Mouse (Mus musculus) yolk sac, embryonic 10.5 days (tissue): Measurements from ENCODE around the gene Spindoc.

Experiments used
- DNase-seq: peaks from one replicate; pipeline ENCODE4 v3.0.0-alpha.2; 2017; ENCODE audit warnings: low spot score

The Spindoc gene

DNA sequence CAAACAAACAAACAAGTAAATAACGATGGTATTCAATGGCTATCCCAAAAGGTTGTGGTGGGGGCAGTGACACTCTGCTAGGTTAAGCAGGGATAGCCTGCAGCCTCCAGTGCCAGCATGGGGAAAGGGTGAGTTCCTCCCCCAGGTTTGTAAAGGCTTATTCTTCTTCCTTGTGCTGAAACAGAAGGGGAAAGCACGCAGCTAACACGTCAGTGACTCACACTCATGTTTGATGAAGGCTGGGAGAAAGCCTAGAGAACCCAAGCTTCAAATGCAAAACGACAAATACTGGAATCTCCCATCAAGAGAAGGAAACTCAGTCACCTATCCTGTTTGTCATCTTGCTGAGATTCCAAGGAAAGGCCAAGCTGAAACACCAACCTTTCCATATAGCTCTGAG, 47.1 kb downstream of the Spindoc start:
- no peak for DNase-seq

- no peak for DNase-seq
These were observed 48.7 kb downstream of the Spindoc start for GRCm38 (mm10) chr19:7334049-7334448.

DNA sequence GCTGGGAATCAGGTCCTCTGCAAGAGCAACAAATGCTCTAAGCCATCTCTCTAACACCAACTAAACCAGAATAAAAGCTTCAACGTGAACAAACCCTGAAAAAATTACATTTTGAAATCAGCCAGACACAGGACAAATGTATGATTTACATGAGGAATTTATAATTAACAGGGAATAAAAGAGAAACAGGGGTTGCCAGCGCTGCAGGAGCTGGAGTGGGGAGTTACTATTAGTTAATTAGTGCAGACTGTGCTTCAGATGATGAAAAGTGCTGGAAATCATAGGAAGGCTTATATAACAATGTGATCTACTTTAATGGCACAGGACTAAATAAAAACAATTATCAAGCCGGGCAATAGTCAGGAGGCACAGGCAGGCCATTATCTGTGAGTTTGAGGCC, 61.4 kb downstream of the Spindoc start:
- DNase-seq, result no peak

DNA sequence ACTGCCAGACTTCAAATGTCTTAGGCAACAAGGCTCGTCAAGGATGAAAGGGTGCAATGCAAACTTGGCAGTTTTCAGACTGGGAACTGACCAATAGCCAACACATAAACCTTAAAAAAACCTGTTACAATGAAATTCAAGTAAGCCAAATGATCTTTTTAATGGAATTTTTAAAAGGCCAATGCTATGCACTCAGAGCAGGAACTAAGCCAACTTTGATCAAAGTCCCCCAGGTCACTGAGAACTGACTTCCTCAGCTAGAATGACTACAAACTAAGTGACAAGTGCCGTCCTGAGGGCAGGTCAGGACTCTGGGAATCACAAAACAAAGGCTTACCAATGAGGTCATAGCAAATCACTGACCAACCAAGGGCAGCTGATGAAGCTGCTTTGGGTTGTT, 62.6 kb downstream of the Spindoc start:
- no peak for DNase-seq

DNA sequence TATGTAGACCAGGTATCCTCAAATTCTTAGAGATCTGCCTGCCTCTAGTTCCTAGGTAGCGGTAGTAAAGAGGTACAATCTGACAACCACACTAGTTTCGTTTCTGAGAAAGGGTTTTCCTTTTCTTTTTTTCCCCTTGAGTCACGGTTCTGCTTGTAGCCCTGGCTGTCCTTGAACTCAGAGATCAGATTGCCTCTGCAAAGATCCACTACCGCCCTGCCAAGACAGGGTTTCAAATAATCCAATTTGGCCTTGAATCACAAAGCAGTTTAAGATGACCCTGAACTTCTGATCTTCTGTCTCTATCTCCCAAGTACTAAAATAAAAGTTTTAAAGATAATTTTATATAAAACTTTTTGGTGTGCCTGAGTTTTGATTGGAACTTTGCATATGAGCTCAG, 65.1 kb downstream of the Spindoc start:
- no peak for DNase-seq

- DNase-seq, result no peak
These were observed 66.0 kb downstream of the Spindoc start for GRCm38 (mm10) chr19:7316822-7317221.

DNA sequence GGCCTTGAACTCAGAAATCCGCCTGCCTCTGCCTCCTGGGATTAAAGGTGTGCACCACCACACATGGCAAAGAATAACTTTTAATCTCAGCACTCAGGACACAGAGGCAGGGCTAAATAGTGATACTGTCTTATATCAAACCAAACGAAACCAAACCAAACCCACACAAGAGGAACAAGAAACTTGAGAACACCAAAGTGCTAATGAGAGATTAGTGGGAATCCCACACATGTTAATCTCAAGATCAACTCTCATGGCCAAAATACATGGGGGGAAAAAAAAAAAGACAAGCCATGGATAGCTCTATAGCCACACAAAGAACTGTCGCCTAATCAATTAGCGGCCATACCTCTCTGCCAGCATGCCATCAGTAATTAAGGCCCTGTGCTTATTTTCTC, 67.2 kb downstream of the Spindoc start:
- DNase-seq, result no peak

DNA sequence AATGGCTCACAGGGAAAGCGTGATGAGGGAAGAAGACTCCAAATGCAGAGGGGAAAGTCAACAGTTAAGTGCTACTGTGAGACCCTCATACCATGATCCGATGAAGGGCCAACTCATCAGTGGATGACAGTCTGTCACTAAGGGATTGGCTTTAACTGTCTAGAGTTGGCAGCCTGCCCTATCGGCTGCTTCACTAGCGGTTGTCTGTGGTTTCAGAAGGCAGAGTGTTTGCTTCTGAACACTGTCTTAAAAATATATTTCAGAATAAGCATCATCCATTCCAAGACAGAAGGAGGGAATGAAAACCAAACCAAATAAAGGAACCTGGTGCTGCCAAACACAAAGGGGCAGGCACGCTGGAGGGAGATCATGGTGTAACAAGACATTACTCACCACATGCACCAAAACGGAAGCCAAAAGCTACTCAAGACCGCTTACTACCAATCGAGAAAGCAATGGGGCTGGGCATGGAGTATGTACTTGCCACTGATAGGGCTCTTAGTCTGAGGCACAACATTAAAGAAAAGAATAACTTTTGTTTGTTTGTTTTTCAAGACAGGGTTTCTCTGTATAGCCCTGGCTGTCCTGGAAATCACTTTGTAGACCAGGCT, 67.7 kb downstream of the Spindoc start:
- no peak for DNase-seq

DNA sequence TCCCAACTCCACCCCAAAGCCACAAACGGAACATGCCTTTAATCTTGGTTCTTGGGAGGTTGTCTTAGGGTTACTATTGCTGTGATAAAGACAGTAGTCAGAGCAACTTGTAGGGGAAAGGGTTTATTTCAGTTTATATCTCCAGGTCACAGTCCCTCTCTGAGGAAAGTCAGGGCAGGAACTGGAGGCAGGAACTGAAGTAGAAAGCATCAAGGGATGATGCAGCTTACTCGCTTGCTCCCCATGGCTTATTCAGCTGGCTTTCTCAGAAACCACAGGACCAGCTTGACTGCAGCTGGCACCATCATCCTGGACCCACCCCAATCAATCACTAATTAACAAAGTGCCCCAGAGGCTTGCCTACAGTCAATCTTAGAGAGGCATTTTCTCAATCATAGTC, 69.1 kb downstream of the Spindoc start:
- DNase-seq, result no peak

DNA sequence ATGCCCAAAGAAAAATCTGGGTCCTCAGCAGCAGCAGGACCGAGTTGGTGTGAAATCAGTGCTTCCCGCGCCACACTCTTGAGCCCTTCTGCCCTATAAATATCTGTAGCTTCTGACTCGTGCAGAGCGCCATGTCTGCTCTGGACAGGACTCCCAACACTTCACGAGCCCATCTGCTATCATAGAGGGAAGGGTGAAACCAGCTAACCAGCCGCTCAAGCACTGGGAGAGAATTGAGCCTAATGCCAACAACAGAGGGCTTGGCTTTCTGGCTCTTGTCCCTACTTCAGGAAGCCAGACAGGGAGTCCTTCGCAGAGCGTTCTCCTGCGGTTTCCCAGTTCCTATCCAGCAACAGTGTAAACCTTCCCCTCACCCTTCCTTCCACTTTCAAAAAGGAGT, 71.5 kb downstream of the Spindoc start:
- DNase-seq, result no peak

GRCm38 (mm10) chr19:7310704-7311103, 72.1 kb downstream of the Spindoc start:
- peak; percentile 72 for DNase-seq

- DNase-seq, result no peak
These were observed 73.0 kb downstream of the Spindoc start for GRCm38 (mm10) chr19:7309738-7310330.

- peak; percentile 56 for DNase-seq
These were observed 74.6 kb downstream of the Spindoc start for GRCm38 (mm10) chr19:7307995-7308770.

GRCm38 (mm10) chr19:7306968-7307367, 75.8 kb downstream of the Spindoc start:
- no peak for DNase-seq

DNA sequence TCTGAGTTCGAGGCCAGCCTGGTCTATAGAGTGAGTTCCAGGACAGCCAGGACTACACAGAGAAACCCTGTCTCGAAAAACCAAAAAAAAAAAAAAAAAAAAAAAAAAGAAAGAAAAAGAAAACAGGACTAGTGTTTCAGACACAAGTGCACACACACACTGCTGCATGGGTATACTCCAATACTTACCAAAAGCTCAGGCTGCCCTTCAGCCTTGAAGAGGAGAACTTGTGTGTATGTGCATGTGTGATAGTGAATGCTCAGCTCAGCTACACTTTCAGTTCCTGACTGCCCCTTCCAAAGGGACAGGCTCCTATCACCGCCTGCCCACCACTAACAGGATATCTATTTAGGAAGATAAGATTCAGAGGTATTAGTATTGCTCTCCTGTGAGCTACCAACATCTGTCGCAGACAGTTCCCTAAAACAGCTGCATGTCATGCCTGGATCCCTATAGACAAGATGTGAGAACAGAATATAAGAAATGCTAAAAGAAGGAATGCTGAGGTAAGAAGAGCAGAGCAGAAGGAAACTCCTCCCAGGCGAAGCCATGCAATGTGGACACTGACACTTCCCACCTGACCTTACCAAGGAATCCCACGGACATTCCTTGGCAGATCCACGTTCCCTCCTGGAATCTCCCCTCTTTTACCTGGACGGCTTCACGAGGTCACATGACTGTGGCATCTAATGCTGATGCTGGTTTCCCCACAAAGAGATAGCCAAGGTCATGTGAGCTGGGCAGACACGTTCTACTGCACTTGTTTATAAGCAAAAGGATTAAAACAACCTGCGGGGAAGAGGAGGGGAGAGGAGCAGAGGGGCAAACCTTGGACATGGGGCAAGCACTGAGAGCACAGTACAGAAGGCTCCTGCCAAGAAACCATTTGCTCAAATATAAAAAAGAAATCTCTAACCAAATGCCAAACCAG, 77.1 kb downstream of the Spindoc start:
- DNase-seq, result no peak

GRCm38 (mm10) chr19:7304801-7305200, 78.0 kb downstream of the Spindoc start:
- DNase-seq, result no peak
